Mouse (Mus musculus) stomach, postnatal 0 days (tissue): ENCODE results near the gene Pop5.

Experiments
- CTCF ChIP-seq: IDR thresholded peaks from 2 replicates; pipeline ENCODE4 v1.5.1; 2016; ENCODE audit warnings: antibody characterized with exemption, low read depth, mild to moderate bottlenecking, moderate library complexity
- EP300 ChIP-seq: optimal IDR thresholded peaks from 2 replicates; pipeline ENCODE3; 2016; ENCODE audit warnings: antibody characterized with exemption

DNA sequence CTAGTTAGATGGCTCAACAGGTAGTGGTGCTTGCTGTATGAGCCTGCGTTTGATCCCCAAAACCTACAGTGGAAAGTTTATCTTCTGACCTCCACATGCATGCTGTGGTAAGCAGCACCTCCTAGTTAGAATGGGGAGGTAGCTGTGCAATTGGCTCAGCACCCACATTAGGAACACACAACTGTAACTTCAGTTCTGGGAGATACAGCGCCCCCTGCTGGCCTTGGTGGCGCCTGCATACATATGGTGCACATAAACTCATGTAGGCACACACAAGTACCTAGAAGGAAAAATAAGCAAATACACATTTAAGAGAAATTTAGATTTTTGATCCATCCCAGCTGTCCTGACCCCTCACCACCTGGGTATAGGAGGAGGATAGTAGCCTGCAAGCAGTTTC lies 13.2 kb upstream of the Pop5 start:
- TF ChIP-seq CTCF: peak; percentile 34
- no peak for TF ChIP-seq EP300
